Mouse (Mus musculus) urinary bladder, postnatal 10 days (tissue): Measurements from ENCODE around the gene Heg1.

Experiments used
- DNase-seq: peaks from one replicate; pipeline ENCODE4 v3.0.0; 2022; ENCODE audit warnings: low spot score

Heg1 gene

DNA sequence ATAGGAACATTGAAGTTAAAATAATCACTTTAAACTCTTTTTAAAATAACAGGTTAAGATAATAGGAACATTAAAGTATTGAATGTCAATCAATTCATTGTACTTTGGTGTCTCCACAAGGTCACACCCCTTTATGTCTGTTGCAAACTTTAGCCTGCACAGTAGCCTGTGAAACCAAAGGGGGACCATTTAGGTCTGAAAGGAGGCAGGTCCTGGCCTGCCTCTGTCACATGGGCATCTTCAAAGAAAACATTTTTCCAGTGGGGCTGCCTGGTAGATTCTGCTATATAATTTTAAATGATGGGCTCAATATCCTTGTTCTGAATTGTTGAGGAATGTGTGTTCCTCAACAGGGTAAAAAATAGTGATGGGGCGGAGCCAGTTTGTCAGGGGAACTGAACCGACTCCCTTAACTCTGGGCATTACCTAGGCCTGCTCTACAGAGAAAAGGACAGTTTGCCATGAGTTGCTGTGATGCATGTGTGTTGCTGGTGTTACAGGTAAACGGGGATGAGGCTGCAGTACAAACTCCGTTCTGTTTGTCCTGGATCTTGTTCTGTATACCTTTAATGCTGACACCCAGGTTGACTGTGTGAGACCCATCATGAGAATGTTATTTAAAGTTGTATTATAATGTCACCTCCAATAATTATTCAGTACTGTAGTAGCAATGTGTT is 86.7 kb downstream of the Heg1 start:
- no peak for DNase-seq

DNA sequence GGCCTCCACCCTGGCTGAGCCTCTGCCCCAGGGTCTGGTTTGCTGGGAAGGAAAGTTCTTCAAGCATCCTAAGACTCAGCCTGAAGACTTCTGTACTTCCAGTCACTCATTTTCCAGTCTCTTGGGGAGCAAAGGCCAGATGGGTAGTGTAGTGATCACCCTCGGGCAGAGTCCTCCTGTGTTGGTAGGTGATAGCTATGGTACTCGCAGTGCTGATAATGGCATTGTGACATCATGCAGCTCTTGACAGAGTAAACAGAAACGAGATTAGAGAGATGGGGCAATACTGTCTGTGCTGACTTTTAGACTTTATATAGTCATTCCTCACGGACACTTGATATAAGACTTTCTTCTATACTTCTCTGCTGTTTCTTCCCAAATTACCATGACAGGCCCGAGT is 88.6 kb downstream of the Heg1 start:
- DNase-seq, result no peak

DNA sequence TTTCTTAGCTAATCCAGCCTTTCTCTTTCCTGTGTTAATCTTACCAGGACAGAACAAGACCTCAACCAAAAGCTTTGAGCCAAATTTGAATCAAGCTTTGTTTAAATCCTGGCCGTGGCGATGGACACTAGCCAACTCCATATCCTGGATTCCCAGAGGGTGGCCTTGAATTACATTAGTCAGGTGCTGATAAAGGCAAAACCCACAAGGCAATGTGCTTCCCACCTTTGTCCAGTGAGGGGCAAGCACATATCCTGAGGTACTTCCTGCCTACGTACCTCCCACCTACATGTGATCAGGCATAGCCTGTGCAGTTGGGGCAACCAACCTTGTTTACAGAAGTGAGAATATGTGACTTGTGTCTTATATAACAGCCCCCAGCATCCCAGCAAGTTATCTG is 90.8 kb downstream of the Heg1 start:
- no peak for DNase-seq

DNA sequence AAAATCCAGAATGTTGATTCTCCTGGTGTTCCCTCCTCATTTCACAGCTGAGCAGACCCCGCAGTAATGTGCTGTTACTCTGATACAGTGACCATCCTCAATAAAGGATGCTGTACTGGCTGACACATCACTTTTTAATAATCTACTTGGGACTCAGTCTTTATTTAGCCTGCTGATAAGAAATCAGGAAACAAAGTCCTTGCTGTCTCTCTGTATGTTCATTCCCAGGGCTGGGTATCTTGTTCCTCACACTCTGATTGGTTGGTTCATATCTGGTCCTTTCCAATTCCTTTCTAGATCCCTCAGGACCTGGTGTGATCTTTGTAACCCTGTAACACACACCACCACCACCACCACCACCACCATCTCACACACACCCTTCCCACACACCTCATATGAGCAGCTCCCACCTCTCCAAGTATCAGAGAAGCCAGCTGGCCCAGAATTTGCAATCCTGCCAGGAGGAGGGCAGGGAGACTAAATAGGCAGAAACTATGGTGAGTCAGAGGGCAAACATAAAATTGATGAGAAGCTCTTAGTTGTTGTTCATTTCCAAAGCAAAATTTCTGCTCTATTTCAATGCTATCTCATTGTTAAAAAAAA is 91.7 kb downstream of the Heg1 start:
- DNase-seq, result no peak

DNA sequence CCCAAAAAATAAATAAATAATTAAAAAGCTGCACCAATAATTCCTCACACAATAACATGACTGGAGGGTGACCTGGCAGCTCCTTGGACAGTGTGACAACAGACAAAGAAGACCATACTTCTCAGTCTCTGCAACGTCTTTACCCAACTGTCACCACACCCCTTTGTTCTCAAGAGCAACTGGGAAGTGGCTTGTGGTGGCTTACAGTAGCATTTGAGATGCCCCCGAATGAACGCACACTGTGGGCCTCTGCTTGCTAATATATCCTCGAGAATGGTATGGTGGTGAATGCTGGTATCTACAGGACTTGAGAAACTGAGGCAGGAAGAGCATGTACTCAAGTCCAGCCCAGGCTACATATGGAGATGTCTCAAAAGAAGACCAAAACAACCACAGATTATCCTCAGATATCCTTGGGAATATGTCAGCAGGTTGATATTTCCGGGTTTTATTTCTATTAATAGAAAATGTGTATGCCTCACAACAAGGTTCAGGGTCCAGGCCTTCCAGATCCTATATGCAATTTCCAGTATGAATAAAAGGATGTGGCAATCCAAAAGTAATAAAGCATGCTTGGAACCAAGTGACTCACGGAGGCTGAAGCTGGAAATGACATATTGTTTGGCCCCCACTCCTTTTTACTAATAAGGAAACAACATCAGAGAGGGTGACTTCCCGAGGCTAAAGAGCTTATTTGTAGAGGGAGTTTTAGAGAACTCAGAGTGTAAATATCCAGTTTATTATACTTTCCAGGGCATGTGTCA is 92.8 kb downstream of the Heg1 start:
- no peak for DNase-seq

DNA sequence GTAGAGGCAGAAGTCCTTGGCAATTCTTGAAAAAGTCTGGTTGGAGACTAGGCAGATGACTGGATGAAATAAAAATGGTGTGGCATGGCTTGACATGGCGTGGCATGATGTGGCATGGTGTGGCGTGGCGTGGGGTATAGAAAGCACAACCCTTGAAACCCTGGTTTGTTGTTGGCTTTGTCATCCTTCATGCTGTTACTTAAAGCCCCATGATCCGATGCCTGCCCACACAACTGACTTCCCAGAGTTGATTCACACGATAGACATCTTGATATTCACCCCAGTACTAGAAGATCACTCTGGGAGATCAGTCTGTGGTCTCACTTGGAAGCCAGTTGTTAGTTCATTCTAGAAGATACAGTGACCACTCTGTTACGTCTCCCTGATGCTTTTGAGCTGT is 93.4 kb downstream of the Heg1 start:
- DNase-seq, result no peak

DNA sequence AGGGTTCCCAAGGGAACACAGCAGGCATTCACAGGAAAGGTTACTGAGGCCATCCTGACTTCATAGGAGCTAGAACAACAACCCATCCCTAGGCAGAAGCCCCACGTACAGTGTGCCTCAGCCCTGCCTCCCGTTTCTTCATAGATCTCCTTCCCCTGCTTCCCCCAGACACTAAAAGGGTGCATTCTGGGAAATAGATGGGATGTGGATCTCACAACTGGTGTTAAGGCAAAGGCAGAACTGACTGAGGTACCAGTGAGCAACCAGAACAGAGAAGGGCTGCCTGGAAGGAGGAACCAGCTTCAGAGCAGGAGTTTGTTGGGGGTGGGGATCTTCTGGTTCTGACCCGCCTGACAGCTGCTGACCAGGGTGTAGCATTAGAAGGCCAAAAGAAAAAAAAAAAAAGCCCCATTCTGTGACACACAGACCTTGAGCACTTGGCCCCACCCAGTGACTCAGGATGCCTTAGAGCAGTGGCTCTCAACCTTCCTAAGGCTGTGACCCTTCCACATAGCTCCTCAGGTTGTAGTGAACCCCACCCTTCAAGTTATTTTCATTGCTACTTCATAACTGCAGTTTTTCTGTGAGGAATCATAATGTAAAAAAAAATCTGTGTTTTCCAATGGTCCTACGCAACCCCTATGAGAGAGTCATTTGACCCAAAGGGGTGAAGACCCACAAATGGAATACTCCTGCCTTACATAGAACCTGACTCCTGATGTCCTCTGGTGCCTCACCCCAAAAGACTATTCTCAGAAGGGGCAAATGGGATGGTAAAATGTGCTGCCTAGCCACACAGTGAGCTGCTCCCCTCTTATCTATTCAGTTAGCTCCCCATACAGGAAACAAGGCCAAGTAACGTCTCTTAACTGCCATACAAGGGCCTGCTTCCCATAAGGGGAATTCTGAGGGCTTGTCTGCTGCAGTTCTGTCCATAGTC is 97.9 kb downstream of the Heg1 start:
- no peak for DNase-seq

DNA sequence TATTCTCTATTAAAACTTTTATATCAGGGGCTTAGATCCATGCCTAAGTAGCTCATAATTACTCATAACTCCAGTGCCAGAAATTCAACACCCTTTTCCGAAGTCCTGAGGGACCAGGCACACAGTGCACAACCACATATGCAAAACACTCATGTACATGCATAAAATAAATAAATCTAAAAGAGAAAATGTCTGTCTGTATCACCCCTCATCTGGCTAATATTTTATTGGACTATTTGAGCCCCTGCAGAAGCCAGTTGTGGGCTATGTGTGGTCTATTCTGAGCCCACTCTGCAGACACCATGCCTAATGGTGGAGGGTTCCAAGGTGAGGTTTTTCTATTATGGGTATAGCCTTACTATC is 98.5 kb downstream of the Heg1 start:
- DNase-seq, result no peak

DNA sequence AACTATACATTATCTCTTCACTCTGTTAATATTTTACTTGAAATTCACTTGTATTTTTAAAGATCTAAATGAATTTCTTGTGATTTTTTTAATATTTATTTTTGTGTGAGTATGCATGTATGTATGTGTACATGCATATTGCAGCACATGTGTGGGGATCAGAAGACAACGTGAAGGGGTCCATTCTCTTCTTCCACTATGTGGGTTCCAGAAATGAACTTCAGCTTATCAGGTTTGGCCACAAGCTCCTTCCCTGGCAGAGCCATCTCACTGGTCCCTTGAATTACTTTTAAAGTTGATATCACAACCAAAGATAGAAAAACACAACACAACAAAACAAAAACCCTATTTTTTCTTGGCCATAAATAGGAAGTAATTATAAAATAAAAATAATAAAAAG is 100.4 kb downstream of the Heg1 start:
- no peak for DNase-seq

DNA sequence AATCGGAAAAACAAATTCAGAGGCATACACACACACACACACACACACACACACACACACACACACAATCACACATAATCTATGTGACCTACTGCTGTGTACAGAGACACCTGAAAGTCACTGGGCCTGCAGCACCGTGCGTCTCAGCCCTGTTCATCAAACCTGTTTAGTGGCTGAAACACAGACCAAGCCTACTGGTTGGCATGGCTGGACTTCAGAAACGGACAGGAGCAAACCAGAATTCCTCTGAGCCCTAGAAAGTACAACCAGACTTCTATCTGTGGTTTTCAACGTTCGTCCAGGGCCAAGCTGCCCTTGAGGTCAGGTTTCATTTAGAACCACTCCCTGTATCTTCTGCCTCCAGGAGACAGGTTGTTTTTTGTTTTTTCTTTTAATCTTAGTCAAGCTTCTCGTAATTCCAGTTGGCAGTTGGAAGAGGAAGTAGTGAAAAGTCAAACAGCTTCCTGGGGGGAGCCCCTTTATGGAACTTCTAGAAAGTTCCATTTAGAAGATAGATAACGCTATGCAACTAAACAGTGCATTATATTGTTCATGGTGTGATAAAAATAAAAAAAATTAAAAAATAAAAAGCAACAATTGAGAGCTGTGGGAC is 101.0 kb downstream of the Heg1 start:
- no peak for DNase-seq

DNA sequence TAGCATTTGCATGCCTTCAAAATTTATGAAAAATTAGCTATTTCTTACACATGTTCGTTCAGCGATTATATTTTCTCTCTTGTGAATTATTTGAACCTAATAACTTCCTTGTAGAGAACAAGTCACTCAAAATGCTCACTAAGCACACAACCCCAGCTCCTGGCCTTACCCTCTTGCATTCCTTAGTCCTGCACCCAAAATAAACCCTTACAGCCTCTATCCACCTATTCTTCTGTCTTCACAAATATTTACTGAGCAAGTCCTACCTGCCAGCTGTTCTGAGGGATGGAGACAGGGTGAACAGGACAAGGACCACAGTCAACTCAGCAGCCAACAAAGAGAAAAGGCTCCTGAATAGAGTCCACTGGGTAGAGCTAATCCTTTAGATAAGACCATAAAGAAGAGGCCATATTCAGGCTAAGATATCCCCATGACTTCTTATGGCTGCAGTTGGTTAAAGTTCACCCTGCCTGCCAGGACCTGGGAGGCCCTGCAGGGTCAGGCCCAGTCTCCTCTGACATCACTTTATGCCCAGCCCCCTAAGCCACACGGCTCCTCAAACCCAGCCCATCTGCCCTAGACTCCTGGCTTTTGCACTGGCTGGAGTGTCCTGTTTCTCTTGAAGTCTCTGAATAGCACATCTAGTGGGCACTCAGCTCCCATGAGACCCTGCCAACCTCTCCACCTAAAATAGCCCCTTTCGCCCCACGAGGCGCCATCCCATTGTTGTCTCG is 102.7 kb downstream of the Heg1 start:
- no peak for DNase-seq

DNA sequence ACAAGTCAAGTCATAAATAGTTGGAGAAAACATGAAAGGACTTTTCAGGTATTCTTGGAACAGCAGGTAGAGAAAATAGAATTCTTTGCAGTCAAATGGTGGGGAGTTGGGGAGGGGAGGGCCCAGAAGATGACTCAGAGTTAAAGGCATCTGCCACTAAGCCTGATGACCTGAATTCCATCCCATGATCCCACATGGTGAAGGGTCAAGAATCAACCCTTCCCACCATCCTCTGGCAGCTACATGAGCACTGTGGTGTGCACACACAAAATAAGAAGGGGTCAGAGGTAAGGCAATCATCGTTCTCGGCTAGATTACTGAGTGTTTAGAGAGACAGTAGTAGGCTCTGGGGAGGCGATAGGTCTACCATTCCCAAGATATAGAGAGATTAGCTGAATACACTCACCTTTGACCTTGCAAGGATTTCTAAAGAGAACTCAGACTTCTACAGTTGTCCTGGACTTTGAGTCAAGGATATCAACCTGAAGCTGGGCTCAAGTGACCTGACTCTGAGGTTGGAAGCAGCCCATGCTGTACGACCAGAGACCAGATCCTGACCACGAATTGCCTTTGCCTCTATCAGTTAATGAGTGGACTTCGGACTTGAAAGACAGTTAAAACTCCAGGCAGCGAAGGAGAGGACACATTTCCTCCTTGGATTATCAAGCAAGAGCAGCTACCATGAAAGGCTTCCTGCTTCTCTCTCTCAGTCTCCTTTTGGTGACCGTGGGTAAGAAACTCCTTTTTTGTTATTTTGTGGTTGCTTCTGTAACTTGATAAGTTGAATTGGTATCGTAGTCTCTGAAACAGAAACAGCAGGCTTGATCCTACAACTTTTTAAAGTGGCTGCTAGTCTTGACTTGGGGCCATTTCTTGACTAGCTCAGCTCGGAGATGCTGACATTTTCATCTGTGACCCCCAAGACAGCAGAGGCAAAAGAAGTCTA is 109.9 kb downstream of the Heg1 start, which contains the start of gene Muc13:
Gene Muc13 (plus strand): TSS at position 192 of the 946 bp plus-strand sequence.
- no peak for DNase-seq

DNA sequence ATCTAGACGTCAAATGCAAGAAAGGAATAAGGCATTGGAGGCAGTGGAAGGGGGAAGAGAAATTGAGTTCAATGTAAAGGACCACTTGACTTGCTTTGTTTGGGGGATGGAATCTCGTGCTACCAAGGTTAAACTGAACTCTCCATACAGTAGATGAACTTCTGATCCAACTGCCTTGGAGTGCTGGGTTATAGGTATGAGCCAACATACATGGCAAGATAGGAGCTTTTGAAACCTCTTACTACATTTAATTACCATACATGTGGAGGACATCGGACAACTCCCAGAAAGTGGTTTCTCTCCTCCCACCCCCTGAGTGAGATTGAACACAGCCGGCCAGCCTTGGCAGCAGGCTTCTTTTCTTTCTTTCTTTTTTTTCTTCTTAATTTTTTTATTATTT is 110.9 kb downstream of the Heg1 start:
- no peak for DNase-seq

DNA sequence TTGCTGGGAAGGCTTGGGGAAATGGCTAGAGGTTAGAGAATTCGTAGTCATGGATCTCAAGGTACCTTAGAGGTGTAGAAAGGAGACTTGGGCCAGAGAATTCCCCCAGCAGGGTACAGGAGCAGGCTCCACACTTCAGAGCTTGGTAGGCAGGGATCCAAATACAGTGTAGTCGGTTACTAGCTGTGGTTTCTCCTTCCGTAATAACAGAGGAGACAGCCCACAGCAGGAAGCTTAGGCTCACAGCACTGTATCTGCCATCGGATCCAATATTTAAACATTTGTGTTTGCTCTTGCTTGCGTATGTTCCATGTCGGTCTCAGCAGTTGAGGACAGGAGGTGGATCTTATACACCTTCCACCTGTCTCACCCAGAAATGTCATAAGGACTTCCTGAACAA is 111.7 kb downstream of the Heg1 start:
- no peak for DNase-seq

DNA sequence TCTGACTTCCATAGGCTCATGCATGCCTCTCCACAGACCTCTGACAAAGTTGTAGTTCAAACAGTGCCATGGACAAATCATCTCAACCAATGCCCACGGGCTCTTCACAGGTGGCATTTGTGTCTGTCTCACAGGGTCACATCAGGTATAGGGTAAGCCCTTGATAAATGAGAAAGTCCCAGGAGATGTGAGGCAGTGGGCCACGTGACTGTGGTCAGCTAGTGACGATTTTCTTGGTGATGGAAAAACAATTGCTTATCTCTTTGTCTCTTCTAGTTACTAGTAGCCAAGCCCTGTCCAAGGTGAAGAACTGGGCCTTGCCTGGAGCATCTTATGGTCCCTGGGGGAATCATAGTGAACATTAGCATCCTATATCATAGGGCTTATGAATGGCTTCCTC is 112.6 kb downstream of the Heg1 start:
- DNase-seq, result no peak

DNA sequence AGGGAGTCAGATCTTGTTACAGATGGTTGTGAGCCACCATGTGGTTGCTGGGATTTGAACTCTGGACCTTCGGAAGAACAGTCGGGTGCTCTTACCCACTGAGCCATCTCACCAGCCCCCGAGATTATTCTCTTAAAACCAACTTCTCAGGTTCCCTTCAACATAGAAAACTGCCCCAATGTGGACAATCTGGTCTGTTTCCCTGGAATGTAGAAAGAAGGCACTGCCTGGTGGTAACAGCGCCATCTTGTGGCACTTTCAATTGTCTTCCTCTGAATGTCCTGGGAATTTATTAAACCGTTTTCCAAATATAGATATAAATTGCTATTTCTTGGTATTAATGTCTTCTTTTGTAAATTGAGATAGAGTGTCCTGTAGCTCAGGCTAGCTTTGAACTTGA is 113.7 kb downstream of the Heg1 start:
- DNase-seq, result no peak

DNA sequence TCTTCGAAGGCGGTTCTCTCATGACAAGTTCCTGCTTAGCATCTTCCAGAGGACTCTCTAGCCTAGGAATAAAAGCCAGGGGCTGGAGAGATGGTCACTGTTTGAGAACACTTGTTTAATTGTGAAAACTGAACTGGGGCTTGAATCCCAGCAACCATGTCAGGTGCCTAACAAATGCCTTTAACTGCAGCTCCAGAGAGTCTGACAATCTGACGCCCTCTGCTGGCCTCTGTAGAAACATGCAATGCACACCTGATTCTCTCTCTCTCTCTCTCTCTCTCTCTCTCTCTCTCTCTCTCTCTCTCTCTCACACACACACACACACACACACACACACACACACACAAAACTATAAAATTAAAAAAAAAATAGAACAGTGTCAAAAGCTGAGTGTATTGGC is 125.8 kb downstream of the Heg1 start:
- no peak for DNase-seq

DNA sequence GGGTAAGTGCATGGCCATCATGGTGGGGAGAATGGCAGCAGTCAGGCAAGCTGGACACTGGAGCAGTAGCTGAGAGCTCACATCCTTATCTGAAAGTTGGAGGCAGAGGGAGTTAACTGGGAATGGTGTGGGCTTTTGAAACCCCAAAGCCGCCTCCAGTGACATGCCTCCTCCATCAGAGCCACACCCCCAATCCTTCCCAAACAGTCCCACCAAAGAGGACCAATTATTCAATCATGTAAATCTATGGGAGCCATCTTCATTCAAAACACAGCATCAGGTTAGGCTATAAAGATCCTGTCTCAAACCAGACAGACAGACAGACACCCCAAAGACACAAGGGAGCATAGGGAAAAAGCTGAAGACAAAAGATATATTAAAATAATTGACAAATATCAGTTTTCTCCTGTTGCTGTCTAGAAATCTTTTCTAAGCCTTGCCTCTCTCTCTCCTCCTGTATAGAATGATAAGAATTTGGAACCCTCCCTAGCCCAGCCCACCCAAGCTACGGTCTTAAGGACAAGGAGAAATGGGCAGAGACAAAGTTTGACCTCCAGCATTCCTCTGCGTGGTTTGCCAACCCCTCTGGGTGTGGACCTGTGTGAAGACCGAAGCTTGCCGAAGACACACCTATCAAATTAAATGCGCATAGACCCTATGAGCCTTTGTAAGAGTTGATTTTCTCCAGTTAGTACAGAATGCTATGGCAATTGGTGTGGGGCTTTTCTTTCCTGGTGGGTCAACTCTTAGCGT is 134.4 kb downstream of the Heg1 start:
- no peak for DNase-seq
